Comparison of ENCODE assay signal across 9 mouse cellular contexts in the genomic region with DNA sequence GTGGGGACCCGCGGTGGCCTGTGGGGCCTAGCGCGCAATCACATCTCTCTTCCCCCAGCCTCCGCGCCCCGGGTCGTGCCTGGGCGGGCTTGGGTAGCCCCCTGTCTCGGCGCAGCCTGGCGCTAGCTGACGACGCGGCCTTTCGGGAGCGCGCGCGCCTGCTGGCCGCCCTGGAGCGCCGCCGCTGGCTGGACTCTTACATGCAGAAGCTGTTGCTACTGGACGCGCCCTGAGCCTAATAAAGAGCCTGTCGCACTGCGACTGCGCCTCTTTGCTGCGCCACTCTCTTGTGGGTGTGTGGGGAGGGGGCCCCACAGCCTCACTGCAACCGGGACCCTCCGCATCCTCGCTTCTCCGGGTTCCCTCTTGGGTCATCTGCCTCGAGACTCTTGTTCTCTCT. TPM values are rescaled to one million over a fixed set of nuclear protein-coding genes. Genes with fewer than 3 reads are reported as not detected.
A peak's percentile ranks its signal among the peaks of the same experiment; 100 is the strongest.
DNase-seq lines count a peak whose midpoint lies in the region; ATAC-seq lines count a peak whose summit lies in the region.
"Had no signal": no experiment of that assay in that cellular context is flagged by ENCODE, and none has a peak within 500 bp of the region (broad histone marks: within the 10 kb centered on the region; RNA-seq: fewer than 3 reads in every experiment).

No protein-coding gene starts in this region.

- intact Hi-C loops in gastrocnemius, postnatal 36 days (cut with DNase I): no loop called here

- H3K9ac ChIP-seq in heart, embryonic 11.5 days (ENCODE audit: low read depth, low read length): no peak overlapping the region
- no peak overlapping the region for H3K9ac ChIP-seq in embryonic facial prominence, embryonic 13.5 days
- H3K9ac ChIP-seq in intestine, embryonic 15.5 days: no peak overlapping the region
- no peak overlapping the region for H3K9ac ChIP-seq in neural tube, embryonic 12.5 days

- H3K4me3 ChIP-seq in heart, embryonic 11.5 days (ENCODE audit: low read depth, low read length): peak overlapping the region; percentile 32
- 0 out of 2 replicates have a peak overlapping the region, but pooled peaks have one; percentile 13 for H3K4me3 ChIP-seq in embryonic facial prominence, embryonic 13.5 days
- peak overlapping the region; percentile 12; the same call in 1 of the 2 replicates for H3K4me3 ChIP-seq in intestine, embryonic 15.5 days (replicated peaks)
- H3K4me3 ChIP-seq in neural tube, embryonic 12.5 days: peak overlapping the region; percentile 5; the same call in 1 of the 2 replicates

- peak overlapping the region; percentile 68 for H3K4me2 ChIP-seq in heart, embryonic 11.5 days
- H3K4me2 ChIP-seq in embryonic facial prominence, embryonic 13.5 days: 0 out of 2 replicates have a peak overlapping the region, but pooled peaks have one; percentile 16
- H3K4me2 ChIP-seq in intestine, embryonic 15.5 days (replicated peaks): peak overlapping the region; percentile 72
- H3K4me2 ChIP-seq in neural tube, embryonic 12.5 days (replicated peaks): peak overlapping the region; percentile 54

- no peak for ATAC-seq in heart, embryonic 11.5 days (replicated peaks; ENCODE audit: insufficient number of reproducible peaks, low FRiP score, low TSS enrichment)
- ATAC-seq in embryonic facial prominence, embryonic 13.5 days (ENCODE audit: insufficient number of reproducible peaks, insufficient read depth, low FRiP score, low TSS enrichment, low read depth): no peak
- ATAC-seq in intestine, embryonic 15.5 days: peak; percentile 16
- no peak for ATAC-seq in neural tube, embryonic 12.5 days (ENCODE audit: low FRiP score, low read depth)
- ATAC-seq in frontal cortex, adult (ENCODE audit: low TSS enrichment): no peak

- no peaks in the 10 kb centered on the region for H3K36me3 ChIP-seq in heart, embryonic 11.5 days (ENCODE audit: control insufficient read depth, insufficient read depth, low read length)
- no peaks in the 10 kb centered on the region for H3K36me3 ChIP-seq in embryonic facial prominence, embryonic 13.5 days
- no peaks in the 10 kb centered on the region for H3K36me3 ChIP-seq in intestine, embryonic 15.5 days
- H3K36me3 ChIP-seq in neural tube, embryonic 12.5 days: no peaks in the 10 kb centered on the region

- H3K27ac ChIP-seq in heart, embryonic 11.5 days (ENCODE audit: low read depth, low read length): no peak overlapping the region
- no peak overlapping the region for H3K27ac ChIP-seq in embryonic facial prominence, embryonic 13.5 days
- H3K27ac ChIP-seq in intestine, embryonic 15.5 days: no peak overlapping the region
- H3K27ac ChIP-seq in neural tube, embryonic 12.5 days: no peak overlapping the region

- peaks cover 17% of the 10 kb centered on the region; the same call in 1 of the 2 replicates for H3K4me1 ChIP-seq in heart, embryonic 11.5 days (ENCODE audit: control insufficient read depth, insufficient read depth, low read length)
- peaks cover 14% of the 10 kb centered on the region for H3K4me1 ChIP-seq in embryonic facial prominence, embryonic 13.5 days
- H3K4me1 ChIP-seq in intestine, embryonic 15.5 days (replicated peaks): peaks cover 10% of the 10 kb centered on the region
- H3K4me1 ChIP-seq in neural tube, embryonic 12.5 days: peaks cover 15% of the 10 kb centered on the region

- H3K9me3 ChIP-seq in heart, embryonic 11.5 days (replicated peaks; ENCODE audit: control insufficient read depth, low read length): no peaks in the 10 kb centered on the region
- H3K9me3 ChIP-seq in embryonic facial prominence, embryonic 13.5 days: no peaks in the 10 kb centered on the region
- no peaks in the 10 kb centered on the region for H3K9me3 ChIP-seq in intestine, embryonic 15.5 days
- 0 out of 2 replicates have a peak, but pooled peaks cover 4% of the 10 kb centered on the region for H3K9me3 ChIP-seq in neural tube, embryonic 12.5 days

- DNase-seq in heart, adult 18-20 months: no peak
- no peak for DNase-seq in gastrocnemius, postnatal 36 days
- DNase-seq in lung, postnatal 10 days: no peak

- 5% methylated on average over 35 of the region's 35 CpGs for WGBS in heart, embryonic 11.5 days (ENCODE audit: insufficient replicate concordance)
- 6% methylated on average over 35 of the region's 35 CpGs for WGBS in embryonic facial prominence, embryonic 13.5 days
- 4% methylated on average over 35 of the region's 35 CpGs for WGBS in intestine, embryonic 15.5 days
- WGBS in neural tube, embryonic 12.5 days: 4% methylated on average over 35 of the region's 35 CpGs

- peaks cover 99% of the 10 kb centered on the region for H3K27me3 ChIP-seq in heart, embryonic 11.5 days (ENCODE audit: control insufficient read depth, insufficient read depth, low read length)
- H3K27me3 ChIP-seq in embryonic facial prominence, embryonic 13.5 days: peaks cover 99% of the 10 kb centered on the region
- peaks cover 96% of the 10 kb centered on the region for H3K27me3 ChIP-seq in intestine, embryonic 15.5 days (replicated peaks)
- peaks cover 96% of the 10 kb centered on the region for H3K27me3 ChIP-seq in neural tube, embryonic 12.5 days (replicated peaks)

RNA-seq across cellular contexts. Expression of gene Pth2, which starts 0.7 kb away (rescaled TPM):
- 0.68 TPM in 1 of 2 replicates, not detected in the other for polyA plus RNA-seq in heart, embryonic 11.5 days (2014; fragmentation: Nextera tagmentation; extraction: Ambion mirVana)
- total RNA-seq in heart, adult 18-20 months (2021): not detected
- not detected in 2 replicates for polyA plus RNA-seq in embryonic facial prominence, embryonic 13.5 days (2015; fragmentation: Nextera tagmentation; extraction: Ambion mirVana)
- not detected in 2 replicates for polyA plus RNA-seq in intestine, embryonic 15.5 days (2015; fragmentation: Nextera tagmentation; extraction: Ambion mirVana)
- not detected in 2 replicates for polyA plus RNA-seq in neural tube, embryonic 12.5 days (2016; fragmentation: Nextera tagmentation; extraction: Ambion mirVana)
- not detected for total RNA-seq in gastrocnemius, postnatal 36 days (2021)
- total RNA-seq: MEL had no signal

RNA-seq across cellular contexts. Expression of gene Gfy, which starts 2.2 kb away (rescaled TPM):
- not detected in 2 replicates for polyA plus RNA-seq in heart, embryonic 11.5 days (2014; fragmentation: Nextera tagmentation; extraction: Ambion mirVana)
- not detected for total RNA-seq in heart, adult 18-20 months (2021)
- 1.8 and 2.6 TPM in 2 replicates for polyA plus RNA-seq in embryonic facial prominence, embryonic 13.5 days (2015; fragmentation: Nextera tagmentation; extraction: Ambion mirVana)
- polyA plus RNA-seq in intestine, embryonic 15.5 days (2015; fragmentation: Nextera tagmentation; extraction: Ambion mirVana): not detected in 2 replicates
- not detected in 2 replicates for polyA plus RNA-seq in neural tube, embryonic 12.5 days (2016; fragmentation: Nextera tagmentation; extraction: Ambion mirVana)
- not detected for total RNA-seq in gastrocnemius, postnatal 36 days (2021)
- total RNA-seq: MEL had no signal

RNA-seq across cellular contexts. Expression of gene Slc17a7, which starts 17.8 kb away (rescaled TPM):
- 3.0 and 3.7 TPM in 2 replicates for polyA plus RNA-seq in heart, embryonic 11.5 days (2014; fragmentation: Nextera tagmentation; extraction: Ambion mirVana)
- 10 to 100 TPM; 29.7 to 32.4 TPM for total RNA-seq in heart, adult 18-20 months (2021)
- polyA plus RNA-seq in embryonic facial prominence, embryonic 13.5 days (2015; fragmentation: Nextera tagmentation; extraction: Ambion mirVana): 0.18 and 0.22 TPM in 2 replicates
- polyA plus RNA-seq in intestine, embryonic 15.5 days (2015; fragmentation: Nextera tagmentation; extraction: Ambion mirVana): 0.13 and 0.15 TPM in 2 replicates
- 2.0 and 2.6 TPM in 2 replicates for polyA plus RNA-seq in neural tube, embryonic 12.5 days (2016; fragmentation: Nextera tagmentation; extraction: Ambion mirVana)
- total RNA-seq in gastrocnemius, postnatal 36 days (2021): under 1 TPM; 0.76 to 0.79 TPM

RNA-seq across cellular contexts. Expression of gene Ccdc155, which starts 23.2 kb away (rescaled TPM):
- 0.39 and 0.70 TPM in 2 replicates for polyA plus RNA-seq in heart, embryonic 11.5 days (2014; fragmentation: Nextera tagmentation; extraction: Ambion mirVana)
- under 1 TPM in 1 of 2 experiments, not detected in 1; 0.46 TPM for total RNA-seq in heart, adult 18-20 months (2021)
- polyA plus RNA-seq in embryonic facial prominence, embryonic 13.5 days (2015; fragmentation: Nextera tagmentation; extraction: Ambion mirVana): 0.53 and 1.2 TPM in 2 replicates
- polyA plus RNA-seq in intestine, embryonic 15.5 days (2015; fragmentation: Nextera tagmentation; extraction: Ambion mirVana): 0.61 and 0.69 TPM in 2 replicates
- polyA plus RNA-seq in neural tube, embryonic 12.5 days (2016; fragmentation: Nextera tagmentation; extraction: Ambion mirVana): 0.42 and 0.74 TPM in 2 replicates
- not detected for total RNA-seq in gastrocnemius, postnatal 36 days (2021)

RNA-seq across cellular contexts. Expression of gene Aldh16a1, which starts 27.2 kb away (rescaled TPM):
- polyA plus RNA-seq in heart, embryonic 11.5 days (2014; fragmentation: Nextera tagmentation; extraction: Ambion mirVana): 28.7 and 28.9 TPM in 2 replicates
- total RNA-seq in heart, adult 18-20 months (2021): 10 to 100 TPM; 21.5 to 26.8 TPM
- polyA plus RNA-seq in embryonic facial prominence, embryonic 13.5 days (2015; fragmentation: Nextera tagmentation; extraction: Ambion mirVana): 43.6 and 52.0 TPM in 2 replicates
- polyA plus RNA-seq in intestine, embryonic 15.5 days (2015; fragmentation: Nextera tagmentation; extraction: Ambion mirVana): 79.0 and 87.3 TPM in 2 replicates
- 37.8 and 42.4 TPM in 2 replicates for polyA plus RNA-seq in neural tube, embryonic 12.5 days (2016; fragmentation: Nextera tagmentation; extraction: Ambion mirVana)
- 10 to 100 TPM; 10.6 to 14.3 TPM for total RNA-seq in gastrocnemius, postnatal 36 days (2021)

Comparison
In these comparisons a context has a peak if more than half of its experiments do, and no peak if none do; other contexts are left out.
1. H3K4me2 ChIP-seq: peak in every context shown above with its lines; median percentile 72 in intestine, embryonic 15.5 days; 68 in heart, embryonic 11.5 days; 54 in neural tube, embryonic 12.5 days; 16 in embryonic facial prominence, embryonic 13.5 days.